Mouse (Mus musculus): Measurements from ENCODE around the gene Mcts2. TPM values are rescaled to one million over a fixed set of nuclear protein-coding genes. Genes with fewer than 3 reads are reported as not detected.

Mcts2 gene
- total and polyA plus RNA-seq, 3 experiments: 2.7 to 3.0 TPM; not detected in 1

DNA sequence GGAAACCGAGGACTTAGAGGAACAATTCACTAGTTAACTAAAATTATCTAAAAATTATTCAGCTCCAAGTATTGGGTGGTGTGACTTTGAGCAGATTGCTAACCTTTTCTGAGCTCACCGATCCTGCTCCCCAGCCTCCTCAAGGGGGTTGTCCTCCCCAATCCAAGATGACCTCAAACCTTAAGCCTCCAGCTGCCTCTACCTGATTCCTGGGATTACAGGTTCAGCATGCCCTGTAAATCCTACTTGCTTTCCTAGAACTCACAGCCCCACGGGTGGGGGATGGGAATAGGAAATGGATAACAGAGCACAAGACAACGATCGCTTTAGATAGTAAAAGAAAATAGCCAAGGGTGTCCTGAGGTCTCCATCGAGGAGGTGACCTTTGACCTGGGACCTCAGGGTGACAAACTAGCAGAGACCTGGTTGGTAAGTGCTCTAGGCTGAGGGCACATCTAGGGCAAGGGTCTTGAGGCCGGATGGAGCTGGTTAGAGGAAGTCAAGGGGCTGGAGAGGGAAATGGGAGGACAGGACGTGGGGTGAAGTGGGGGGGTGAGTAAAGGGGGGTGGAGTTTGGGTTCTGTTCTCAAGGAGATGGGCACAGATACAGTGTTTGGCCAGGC is 42.3 kb downstream of the Mcts2 start:
- Histone ChIP-seq H3K27me3 (ENCODE audit: control insufficient read depth in 1 of 2, insufficient read depth in 2 of 2, low read length in 2 of 2) (no peaks in the 10 kb centered on the region; a peak in 1 of 4 replicates), H3K9ac (ENCODE audit: control insufficient read depth, low read depth, low read length, poor library complexity, severe bottlenecking) (no peak overlapping the region), H3K4me1 (ENCODE audit: control insufficient read depth in 1 of 2, insufficient read depth in 2 of 2, low read length in 2 of 2) (no peaks in the 10 kb centered on the region), H3K27ac (ENCODE audit: control insufficient read depth, low read depth, low read length) (no peak overlapping the region), H3K36me3 (ENCODE audit: control insufficient read depth in 1 of 2, insufficient read depth in 2 of 2, low read length in 2 of 2) (no peaks in the 10 kb centered on the region), H3K4me3 (ENCODE audit: control insufficient read depth in 1 of 2, insufficient read depth in 1 of 2, low read depth in 2 of 2, low read length in 2 of 2) (no peak overlapping the region), H3K9me3 (replicated peaks; ENCODE audit: insufficient read depth, low read length) (no peaks in the 10 kb centered on the region), H3K79me2 (ENCODE audit: control insufficient read depth, insufficient read depth, low read length, poor library complexity) (no peaks in the 10 kb centered on the region)
- TF ChIP-seq GATA1 (IDR thresholded peaks at IDR 0.05; ENCODE audit: low read depth, low read length): no peak
- TF ChIP-seq SIN3A (IDR thresholded peaks at IDR 0.05; ENCODE audit: low read length): no peak
- no peak for TF ChIP-seq TBP (IDR thresholded peaks at IDR 0.05; ENCODE audit: low read depth, low read length)
- no peak for TF ChIP-seq RAD21 (IDR thresholded peaks at IDR 0.05; ENCODE audit: low read depth, low read length)
- no peak for TF ChIP-seq KAT2A (conservative IDR thresholded peaks at IDR 0.05; ENCODE audit: low read depth, low read length)
- no peak for TF ChIP-seq CHD2 (IDR thresholded peaks at IDR 0.05; ENCODE audit: low read length)
- no peak for TF ChIP-seq BHLHE40 (IDR thresholded peaks at IDR 0.05; ENCODE audit: borderline replicate concordance, low read depth, low read length)
- no peak for TF ChIP-seq UBTF (IDR thresholded peaks at IDR 0.05; ENCODE audit: borderline replicate concordance, insufficient read depth, low read depth, low read length)
- TF ChIP-seq MAZ (IDR thresholded peaks at IDR 0.05; ENCODE audit: low read depth, low read length): no peak
- TF ChIP-seq MAX (IDR thresholded peaks at IDR 0.05; ENCODE audit: low read length): no peak
- no peak for TF ChIP-seq ZNF384 (IDR thresholded peaks at IDR 0.05; ENCODE audit: low read depth, low read length)
- TF ChIP-seq POLR2AphosphoS2 (IDR thresholded peaks at IDR 0.05; ENCODE audit: low read length): no peak
- no peak for TF ChIP-seq POLR2A (IDR thresholded peaks at IDR 0.05; ENCODE audit: control insufficient read depth in 1 of 2, insufficient read depth in 1 of 2, low read depth in 1 of 2, low read length in 2 of 2, poor library complexity in 1 of 2)
- no peak for TF ChIP-seq RCOR1 (IDR thresholded peaks at IDR 0.05; ENCODE audit: low read depth, low read length)
- no peak for TF ChIP-seq SMC3 (IDR thresholded peaks at IDR 0.05; ENCODE audit: low read depth, low read length)
- no peak for TF ChIP-seq ELF1 (IDR thresholded peaks at IDR 0.05; ENCODE audit: low read depth, low read length)
- TF ChIP-seq ZMIZ1 (IDR thresholded peaks at IDR 0.05; ENCODE audit: low read depth, low read length): no peak
- TF ChIP-seq JUND (IDR thresholded peaks at IDR 0.05; ENCODE audit: low read depth, low read length): no peak
- no peak for TF ChIP-seq GABPA (IDR thresholded peaks at IDR 0.05; ENCODE audit: low read depth, low read length)
- TF ChIP-seq MYC (IDR thresholded peaks at IDR 0.05; ENCODE audit: low read depth, low read length): no peak
- DNase-seq (ENCODE audit: low read depth, low spot score): no peak

- Histone ChIP-seq H3K79me2 (ENCODE audit: control insufficient read depth, insufficient read depth, low read length, poor library complexity) (no peaks in the 10 kb centered on the region), H3K9ac (ENCODE audit: control insufficient read depth, low read depth, low read length, poor library complexity, severe bottlenecking) (no peak overlapping the region), H3K4me1 (ENCODE audit: control insufficient read depth in 1 of 2, insufficient read depth in 2 of 2, low read length in 2 of 2) (no peaks in the 10 kb centered on the region), H3K27me3 (ENCODE audit: control insufficient read depth in 1 of 2, insufficient read depth in 2 of 2, low read length in 2 of 2) (no peaks in the 10 kb centered on the region; a peak in 1 of 4 replicates), H3K9me3 (replicated peaks; ENCODE audit: insufficient read depth, low read length) (no peaks in the 10 kb centered on the region), H3K4me3 (ENCODE audit: control insufficient read depth in 1 of 2, insufficient read depth in 1 of 2, low read depth in 2 of 2, low read length in 2 of 2) (no peak overlapping the region), H3K36me3 (ENCODE audit: control insufficient read depth in 1 of 2, insufficient read depth in 2 of 2, low read length in 2 of 2) (no peaks in the 10 kb centered on the region), H3K27ac (ENCODE audit: control insufficient read depth, low read depth, low read length) (no peak overlapping the region)
- no peak for DNase-seq (ENCODE audit: low read depth, low spot score)
- TF ChIP-seq MYB (IDR thresholded peaks at IDR 0.05; ENCODE audit: low read depth, low read length): no peak
- TF ChIP-seq SIN3A (IDR thresholded peaks at IDR 0.05; ENCODE audit: low read length): no peak
- no peak for TF ChIP-seq POLR2AphosphoS5 (IDR thresholded peaks at IDR 0.05; ENCODE audit: borderline replicate concordance, low read depth, low read length)
- no peak for TF ChIP-seq POLR2AphosphoS2 (IDR thresholded peaks at IDR 0.05; ENCODE audit: low read length)
- TF ChIP-seq MEF2A (IDR thresholded peaks at IDR 0.05; ENCODE audit: extremely low read depth, insufficient replicate concordance, low read depth, low read length, poor library complexity, severe bottlenecking): no peak
- no peak for TF ChIP-seq E2F4 (IDR thresholded peaks at IDR 0.05; ENCODE audit: borderline replicate concordance, low read depth, low read length)
- TF ChIP-seq ZKSCAN1 (IDR thresholded peaks at IDR 0.05; ENCODE audit: low read depth, low read length): no peak
- TF ChIP-seq NRF1 (IDR thresholded peaks at IDR 0.05; ENCODE audit: insufficient read depth, low read depth, low read length, poor library complexity, severe bottlenecking): no peak
- no peak for TF ChIP-seq MAZ (IDR thresholded peaks at IDR 0.05; ENCODE audit: low read depth, low read length)
- no peak for TF ChIP-seq TCF12 (IDR thresholded peaks at IDR 0.05; ENCODE audit: low read depth, low read length)
- TF ChIP-seq ZNF384 (IDR thresholded peaks at IDR 0.05; ENCODE audit: low read depth, low read length): no peak
- TF ChIP-seq ETS1 (IDR thresholded peaks at IDR 0.05; ENCODE audit: low read depth, low read length): no peak
- no peak for TF ChIP-seq NELFE (IDR thresholded peaks at IDR 0.05; ENCODE audit: low read depth, low read length)
- no peak for TF ChIP-seq MYC (IDR thresholded peaks at IDR 0.05; ENCODE audit: low read depth, low read length)
- TF ChIP-seq BHLHE40 (IDR thresholded peaks at IDR 0.05; ENCODE audit: borderline replicate concordance, low read depth, low read length): no peak
- TF ChIP-seq RCOR1 (IDR thresholded peaks at IDR 0.05; ENCODE audit: low read depth, low read length): no peak
Observed at GRCm38 (mm10) chr2:152729636-152730020, 42.8 kb downstream of the Mcts2 start.
